Mouse (Mus musculus) gastrocnemius, postnatal 25 days (tissue): ENCODE results near the gene Exoc6b. TPM values are rescaled to one million over a fixed set of nuclear protein-coding genes. Genes with fewer than 3 reads are reported as not detected.

Experiments
- DNase-seq: peaks from one replicate; pipeline ENCODE4 v3.0.0; 2022
- total RNA-seq, 2 experiments: library from RNA; stranded (reverse); gene quantifications; 1 replicate in 1 of 2; 2 replicates in 1 of 2; pipeline ENCODE4 v1.2.3; 2021

Exoc6b gene
- total RNA-seq, 2 experiments from 2014 or later = 11.4 to 13.8 TPM

DNA sequence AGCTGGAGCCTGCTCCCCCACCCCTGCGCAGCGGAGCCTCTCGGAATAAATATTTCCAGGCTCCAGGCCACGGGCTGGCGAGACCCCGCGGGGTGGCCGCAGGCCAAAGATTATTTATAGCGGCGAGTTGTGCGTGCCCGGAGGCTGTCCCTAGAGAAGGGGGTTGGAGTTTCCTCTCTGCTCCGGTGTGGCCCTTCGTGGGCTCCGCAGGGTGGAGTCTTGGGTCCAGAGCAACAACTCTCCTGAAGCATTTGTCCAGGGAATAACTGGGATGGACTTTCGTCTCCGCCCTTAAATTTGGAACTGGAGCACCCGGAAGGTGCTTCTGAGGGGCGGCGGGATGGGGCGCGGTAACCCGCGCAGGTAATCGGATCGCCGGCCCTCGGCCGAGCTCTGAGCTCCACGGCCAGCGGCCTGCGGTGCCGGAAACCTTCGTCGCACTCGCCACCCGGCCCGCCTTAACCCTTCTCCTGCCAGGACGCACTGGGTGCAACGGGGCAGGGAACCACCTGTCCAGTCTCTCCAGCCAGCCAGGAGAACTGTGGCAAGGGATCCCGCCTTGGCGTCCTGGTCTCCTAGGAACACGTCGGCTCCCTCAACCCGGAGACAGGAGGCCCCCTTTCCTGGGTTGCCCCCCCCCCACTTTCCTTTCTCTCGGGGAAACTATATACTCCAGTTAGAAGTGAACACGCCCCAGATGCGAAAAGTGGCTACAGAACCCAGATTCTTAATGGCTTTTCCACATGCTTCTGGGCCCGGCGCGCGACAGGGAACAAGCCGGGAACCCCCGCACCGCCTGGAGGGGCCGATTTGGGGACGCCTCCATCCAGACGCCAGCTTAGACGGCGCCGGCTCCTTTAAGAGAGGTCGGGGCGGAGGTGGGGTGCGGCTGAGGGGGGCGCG is 484.3 kb downstream of the Exoc6b start:
- DNase-seq = peak; percentile 77

DNA sequence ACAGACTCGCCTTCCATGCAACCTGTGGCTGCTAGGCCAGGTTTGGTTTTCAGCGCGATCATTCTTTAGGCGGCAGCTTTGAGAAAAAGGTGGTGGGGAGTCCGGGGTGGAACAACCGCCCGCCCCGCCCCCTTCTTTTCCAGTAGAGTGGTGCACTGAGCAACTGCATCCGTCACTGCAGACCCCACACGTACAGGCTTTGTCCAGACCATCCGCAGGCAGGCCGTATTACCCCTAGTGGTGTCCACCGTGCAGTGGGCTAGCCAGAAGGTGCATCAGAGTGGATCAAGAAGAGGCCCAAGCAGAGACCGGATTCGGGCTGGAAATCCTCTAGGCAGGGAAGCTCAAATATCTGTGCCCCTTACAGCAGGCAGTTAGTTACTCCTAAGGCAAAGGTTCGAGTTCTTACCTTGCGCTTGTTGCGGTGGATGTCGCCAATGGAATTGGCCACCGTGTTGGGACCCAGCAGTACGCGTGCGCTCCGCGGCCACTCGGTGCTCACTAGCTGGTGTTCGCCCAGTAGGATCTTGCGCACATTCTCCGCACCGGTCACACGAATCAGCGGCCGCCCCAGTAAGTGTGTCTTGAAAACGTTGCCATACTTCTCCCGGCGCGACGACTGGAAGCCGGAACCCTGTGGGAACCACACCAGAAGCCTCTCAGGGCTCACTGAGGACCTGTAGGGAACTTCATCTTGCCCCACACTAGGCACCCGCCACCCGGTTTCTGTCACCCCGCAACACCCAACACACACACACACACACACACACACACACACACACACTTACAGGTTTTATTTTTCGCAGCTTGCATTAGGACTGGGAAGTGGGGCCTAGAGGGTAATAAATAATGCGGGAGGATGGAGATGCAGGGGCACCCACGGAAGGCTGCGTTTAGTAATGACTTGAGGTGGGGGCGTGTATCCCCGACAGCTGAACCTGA is 485.2 kb downstream of the Exoc6b start:
- no peak for DNase-seq

DNA sequence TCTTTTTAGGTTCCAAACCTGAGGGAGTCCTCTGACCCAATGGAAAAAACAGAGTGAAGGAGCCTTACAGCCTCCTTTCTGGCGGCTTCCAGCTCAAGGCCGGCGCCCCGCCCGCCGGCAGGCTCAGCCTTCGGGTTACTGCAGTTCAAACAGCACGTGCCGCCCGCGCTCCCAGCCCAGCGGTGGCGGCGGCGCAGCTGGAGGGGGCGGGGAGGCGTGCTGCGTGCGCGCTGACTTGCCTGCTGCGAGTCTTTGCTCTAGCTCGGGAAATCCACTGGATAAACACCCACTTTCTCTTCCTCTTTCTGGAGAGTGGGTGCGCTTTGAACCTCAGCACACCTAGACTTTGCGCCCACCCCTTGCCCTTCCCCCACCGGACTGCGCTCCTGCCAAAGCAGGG is 485.9 kb downstream of the Exoc6b start:
- peak; percentile 75 for DNase-seq

DNA sequence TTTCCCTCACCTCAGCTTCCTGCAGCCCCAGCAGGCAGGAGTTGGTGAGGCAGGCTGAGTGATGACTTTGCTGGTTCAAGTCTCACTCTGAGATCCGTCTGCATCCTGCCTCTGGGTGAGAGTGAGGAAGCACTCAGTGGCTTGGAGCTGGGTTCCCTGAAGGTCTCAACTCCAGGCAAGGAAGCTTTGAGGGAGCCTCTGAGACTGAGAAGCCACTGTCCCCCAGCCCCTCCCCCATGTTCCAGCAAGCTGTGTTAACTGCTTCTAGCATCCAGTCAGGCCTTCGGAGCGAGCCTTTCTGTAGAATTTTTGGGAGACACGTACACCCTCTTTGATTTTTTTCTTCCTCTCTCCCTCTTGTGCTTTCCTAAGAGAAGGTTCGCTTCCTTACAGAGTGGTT is 486.5 kb downstream of the Exoc6b start:
- no peak for DNase-seq

DNA sequence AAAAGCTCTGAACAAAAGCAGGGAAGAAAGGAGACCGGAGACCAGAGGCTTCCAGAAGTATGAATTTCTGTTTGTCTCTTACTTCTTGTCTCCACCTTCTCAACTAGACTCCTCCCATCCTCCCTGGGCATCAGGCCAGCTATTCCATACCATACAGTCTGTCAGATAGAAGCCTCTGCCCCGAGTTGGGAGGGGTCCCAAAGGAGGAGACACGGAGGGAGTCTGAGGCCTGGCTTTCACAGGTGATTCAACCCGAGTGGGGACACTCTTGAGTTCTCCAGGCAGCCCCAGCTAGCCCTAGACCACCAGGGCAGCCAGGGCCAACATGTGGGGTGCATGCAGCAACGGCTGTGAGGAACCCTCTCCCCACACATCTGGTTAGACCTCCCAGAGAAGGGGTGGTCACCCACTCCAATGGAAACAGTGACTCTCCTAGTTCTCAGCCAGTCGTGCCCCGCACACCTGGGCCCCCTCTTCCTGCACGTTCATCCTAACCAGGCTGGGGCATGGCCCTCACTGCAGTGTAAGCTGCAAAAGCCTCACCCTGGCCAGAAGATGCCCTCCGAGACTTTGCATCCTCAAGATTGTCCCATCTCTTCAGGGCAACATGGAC is 487.4 kb downstream of the Exoc6b start:
- no peak for DNase-seq

DNA sequence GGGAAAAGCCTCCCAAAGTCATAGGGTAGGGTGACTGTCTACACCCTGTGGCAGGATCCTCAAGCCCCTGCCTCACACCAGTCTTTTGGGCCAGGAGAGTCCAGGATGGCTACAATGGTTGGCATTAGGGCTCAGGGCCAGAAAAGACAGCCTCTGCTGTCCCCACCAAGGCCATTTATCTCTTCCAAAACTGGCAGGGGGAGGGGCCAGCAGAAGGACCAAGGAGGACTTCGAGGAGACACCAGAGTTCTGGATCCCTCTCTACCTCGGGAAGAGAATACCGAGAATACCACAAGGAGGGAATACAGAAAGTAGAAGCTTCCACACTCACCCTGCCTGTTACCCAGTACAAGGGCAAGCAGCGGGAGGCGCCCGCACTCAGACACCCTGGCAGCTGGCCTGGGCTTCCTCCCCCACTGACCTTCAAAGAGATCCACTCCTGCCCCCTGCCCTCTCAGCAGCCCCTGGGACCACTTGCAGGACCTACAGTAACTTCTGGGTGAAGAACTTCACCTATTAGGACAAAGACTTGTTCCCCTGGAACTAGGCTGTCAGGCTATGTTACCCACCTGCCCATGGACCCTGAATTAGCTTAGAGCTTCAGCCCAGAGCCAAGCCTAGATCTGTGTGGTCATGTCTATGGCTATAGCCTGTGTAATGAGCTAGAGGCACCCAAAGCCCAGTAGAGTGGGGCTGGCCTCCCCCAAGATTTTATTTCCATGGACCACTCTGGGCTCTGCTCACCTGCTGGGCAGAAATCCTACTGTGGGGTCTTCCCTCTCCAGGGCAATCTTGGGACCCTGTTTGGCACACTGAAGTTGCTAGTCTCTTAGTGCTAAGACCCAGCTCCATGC is 488.1 kb downstream of the Exoc6b start:
- DNase-seq = no peak

DNA sequence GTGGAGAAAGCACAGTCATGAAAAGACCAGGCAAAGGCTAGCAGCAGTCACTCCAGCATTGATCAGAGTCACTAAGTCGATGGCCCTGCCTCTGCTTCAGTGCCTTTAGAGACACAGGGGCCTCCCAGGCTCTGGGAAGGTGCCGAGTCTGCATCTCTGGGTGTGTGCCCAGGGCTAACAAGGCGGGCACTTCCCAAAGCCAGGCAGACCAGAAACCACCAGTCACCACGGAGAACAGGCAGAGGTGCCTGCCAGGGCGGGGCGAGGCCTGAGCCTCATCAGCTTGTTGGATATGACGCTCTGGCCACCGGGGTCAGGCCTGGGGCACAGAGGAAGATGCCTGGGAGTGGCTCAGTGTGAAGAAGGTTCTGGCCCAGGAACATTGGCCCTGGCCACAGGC is 489.8 kb downstream of the Exoc6b start:
- no peak for DNase-seq

DNA sequence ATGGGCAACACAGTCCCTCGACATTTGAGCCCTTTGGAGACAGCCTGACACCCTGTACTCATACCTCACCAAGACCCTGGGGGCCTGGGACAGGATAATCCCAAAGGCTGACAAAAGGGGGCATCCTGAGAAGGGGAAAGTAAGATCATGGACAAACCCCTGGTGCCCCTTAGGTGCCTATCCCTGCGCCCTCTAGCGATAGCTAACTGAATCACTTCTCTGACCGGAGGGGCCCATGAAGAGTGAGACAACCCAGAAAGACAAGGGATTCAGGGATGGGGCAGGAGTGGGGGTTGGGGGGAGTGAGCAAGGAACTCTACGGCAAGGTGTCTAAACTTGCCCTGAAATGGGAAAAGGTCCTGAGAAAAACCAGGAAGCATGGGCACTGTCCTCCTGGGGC is 490.4 kb downstream of the Exoc6b start:
- DNase-seq = no peak

DNA sequence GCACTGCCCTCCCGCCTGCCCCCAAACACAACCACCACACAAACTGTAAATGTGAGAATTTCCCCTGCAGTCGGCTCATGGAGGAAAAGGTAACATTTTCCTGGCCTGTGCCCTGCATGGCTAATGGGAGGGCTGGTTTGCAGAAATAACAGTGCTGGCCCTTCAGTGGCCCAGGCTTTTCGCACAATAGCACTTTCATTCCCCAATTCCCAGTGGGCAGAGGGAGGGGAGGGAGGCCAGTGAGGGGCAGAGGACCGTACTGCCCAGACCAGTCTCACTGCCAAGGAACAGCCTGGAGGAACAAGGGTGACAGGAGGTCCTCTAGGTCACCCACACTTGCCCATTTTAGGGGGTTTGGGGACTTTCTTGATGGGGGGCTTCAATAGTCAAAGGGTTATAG is 491.4 kb downstream of the Exoc6b start:
- DNase-seq = no peak

DNA sequence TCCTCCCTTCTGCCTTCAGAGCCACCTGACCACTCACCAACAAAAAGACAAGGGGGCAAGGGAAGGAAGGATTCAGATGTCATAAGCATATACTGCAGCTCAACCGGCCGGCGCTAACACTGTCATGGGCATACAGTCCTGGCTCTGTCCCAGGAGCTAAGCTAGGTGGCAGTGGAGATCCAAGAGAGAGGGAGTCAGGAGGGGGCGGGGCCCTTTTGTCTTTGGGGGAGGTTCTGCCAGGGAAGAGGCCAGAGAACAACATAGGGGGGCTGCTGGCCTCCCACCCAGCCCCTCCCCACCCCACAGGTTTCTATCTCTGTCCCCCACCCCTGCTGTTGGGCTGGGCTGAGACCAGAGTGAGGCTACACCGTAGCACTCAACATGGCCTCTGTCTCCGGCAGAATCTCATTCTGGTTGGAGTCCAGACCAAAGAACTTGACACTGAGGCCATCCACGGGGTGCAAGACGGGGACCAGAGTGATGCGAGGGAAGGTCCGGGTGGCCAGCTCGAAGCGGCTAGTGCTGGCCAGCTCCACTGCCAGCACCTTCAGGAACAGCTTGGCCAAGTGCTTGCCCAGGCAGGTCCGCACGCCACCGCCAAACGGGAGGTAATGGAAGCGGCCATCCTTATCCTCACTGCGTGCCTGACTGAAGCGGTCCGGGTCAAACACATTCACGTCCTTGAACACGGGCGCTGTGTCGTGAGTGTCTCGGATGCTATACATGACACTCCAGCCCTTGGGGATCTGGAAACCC is 495.2 kb downstream of the Exoc6b start:
- DNase-seq = no peak

DNA sequence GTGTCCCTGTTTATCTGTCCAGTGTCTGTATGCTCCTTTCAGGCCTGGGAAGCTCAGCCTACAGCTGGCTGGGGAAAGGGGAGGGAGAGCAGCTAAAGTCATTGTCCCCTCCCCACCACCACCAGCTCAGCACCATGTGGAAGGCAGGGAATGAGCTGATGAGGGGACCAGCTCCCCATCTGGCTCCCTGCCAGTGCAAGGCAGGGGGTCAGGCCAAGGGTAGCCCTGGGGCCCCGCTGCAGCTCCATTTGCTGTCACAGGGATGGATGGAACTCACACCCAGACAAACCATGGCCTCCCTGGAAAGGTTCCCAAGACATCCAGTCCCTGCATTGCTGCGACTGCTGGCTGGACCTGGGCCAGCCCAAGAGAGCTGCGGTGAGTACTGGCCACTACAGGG is 499.3 kb downstream of the Exoc6b start:
- no peak for DNase-seq

DNA sequence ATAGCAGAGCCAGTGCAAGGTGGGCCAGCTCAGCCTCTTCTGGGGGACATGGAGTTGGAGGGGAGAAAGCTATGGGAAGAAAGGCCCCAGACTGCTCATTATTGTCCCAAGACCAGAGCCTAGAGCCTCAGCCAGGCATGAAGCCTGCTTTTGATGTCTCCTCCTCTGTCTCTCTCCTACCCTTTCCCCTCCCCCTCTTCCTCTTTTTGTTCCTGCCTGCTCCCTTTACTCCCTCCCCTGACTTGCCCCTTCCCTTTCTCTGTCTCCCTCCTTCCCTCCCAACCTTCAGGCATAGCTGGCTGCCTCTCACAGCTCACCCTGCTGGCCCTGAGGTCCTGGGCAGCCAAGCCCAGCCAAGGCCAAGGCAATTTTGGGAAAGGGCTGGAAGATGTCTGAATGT is 499.7 kb downstream of the Exoc6b start:
- no peak for DNase-seq

DNA sequence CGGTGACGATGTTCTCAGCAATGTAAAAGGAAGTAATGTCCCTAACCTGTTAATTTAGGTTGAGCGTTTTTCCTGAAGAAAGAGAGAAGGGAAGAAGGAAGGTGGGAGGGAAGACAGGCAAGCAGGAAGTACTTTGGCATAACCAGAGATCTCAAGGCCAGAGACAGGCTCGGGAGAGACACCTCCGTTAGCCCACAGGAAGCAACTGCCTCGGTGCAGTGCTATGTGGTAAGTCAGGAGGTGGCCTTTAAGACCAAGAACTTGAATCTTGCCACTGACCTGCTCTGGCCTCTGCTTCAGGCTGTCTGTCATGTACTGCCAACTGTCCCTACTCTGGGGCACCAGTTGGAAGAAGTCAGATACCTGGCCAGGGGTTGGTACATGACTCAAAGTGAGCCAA is 500.4 kb downstream of the Exoc6b start:
- DNase-seq = no peak

Other genes with a start within 250 kb of the Exoc6b start
- 10 to 100 TPM; 44.9 to 50.4 TPM for gene Spr, start 68.3 kb upstream of the Exoc6b start, total RNA-seq
- not detected for gene Emx1, start 117.9 kb upstream of the Exoc6b start, total RNA-seq